Mouse (Mus musculus) lung, postnatal 14 days (tissue): Measurements from ENCODE around the gene Gm10775.

Source experiments
- DNase-seq: peaks from one replicate; pipeline ENCODE4 v3.0.0; 2021

The Gm10775 gene

DNA sequence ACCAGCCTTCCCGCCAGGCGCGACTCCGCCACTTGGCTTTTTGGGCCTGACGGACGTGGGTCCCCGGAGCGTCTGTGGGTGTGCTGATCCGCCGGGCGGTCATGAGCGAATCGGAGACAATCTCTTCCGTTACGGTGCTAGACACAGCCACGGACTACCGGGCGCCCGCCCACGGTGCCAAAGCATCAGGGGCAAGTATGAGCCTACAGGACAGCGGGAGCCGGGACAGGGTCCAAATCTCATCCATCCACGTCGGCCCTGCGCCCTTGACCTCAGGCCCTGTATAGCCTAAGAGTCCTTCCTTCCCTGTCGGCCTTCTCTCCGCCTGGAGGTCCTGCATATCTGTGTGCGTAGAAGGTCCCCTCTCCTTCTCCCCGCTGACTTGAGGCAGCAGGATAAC is at the start of gene Gm10775:
Gm10775 (plus strand) TSS at position 301 of the 400 bp plus-strand sequence.
- DNase-seq, result no peak

DNA sequence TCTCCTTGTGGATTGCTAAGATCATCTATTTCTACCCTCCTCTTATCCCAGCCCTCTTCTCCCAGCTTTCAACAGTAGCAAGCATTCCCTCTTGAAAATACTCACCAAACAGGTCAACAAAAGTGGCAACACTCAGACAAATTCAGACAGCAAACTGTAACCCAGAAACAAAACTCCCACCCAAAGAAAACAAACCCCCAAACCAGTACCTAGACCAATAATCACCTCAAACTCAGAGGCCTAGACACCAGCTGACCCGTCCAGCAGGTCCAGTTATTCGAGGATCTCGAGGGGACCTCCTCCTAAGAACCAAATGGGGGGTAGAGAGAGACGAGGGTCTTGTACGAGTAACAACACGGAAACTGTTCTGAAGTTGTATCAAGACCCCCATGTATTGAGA is 33.4 kb upstream of the Gm10775 start:
- no peak for DNase-seq

DNA sequence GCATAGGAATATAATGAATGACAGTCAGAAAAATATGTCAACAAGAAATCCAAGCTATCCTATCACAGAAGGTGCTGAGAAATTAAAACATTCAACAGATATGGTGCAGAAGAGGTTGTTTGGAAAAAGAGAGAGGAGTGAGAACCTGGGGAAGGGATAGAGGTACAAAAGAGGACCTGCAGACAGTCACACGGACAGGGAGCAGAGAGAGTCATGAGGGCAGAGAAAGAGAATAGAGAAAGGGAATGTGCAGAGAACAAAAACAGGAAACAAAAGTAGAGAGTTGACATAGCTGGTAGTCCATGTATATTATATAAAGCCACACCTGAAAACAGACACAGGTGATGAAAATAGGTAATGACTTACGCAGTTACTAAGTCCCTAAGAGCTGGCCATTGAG is 32.7 kb upstream of the Gm10775 start:
- DNase-seq, result no peak

DNA sequence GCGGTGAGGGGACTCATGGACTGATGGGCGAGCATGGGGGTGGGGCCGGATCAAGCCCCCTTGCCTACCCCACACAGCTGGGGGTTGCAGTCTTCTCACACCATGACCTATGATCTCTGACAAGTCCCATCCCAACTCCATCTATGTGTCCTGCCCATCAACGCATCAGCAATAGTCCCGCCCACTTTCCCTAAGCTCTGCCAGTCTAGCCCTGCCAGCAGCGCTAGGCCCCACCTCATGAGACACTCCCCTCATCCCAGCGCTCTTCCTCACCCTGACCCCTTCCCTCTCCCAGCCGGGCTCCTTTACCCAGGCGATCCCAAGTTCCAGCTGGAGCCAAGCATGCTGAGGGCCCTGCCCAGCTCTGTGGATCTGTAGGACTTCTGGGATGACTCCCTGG is 22.1 kb upstream of the Gm10775 start:
- no peak for DNase-seq

DNA sequence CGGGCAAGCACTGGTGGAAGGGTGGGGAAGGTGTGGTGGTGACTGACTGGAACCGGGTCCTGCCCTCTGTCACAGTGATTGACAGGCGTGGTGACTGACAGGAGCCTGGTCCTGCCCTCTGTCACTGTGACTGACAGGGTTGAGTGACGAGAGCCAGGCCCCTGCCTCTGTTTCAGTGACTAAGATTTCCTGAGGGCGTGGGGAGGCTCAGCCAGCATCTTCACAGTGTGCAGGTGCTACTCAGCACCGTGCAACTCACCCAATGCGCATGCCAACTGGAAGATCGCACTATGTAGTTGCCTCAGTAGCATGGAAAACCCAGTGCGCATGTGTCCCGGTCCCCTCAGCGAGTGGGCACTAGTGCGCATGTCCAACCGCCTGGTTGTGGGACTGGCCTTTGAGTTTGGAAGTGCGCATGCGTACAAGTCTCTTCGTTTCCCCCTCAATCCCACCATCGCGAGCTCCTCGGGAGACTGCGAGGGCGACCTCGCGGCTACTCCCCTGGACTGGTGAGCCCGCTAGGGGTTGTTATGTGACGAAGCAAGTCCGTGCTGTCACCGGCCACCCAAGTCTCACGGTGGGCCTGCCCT is 18.7 kb upstream of the Gm10775 start:
- DNase-seq, result peak; percentile 98

DNA sequence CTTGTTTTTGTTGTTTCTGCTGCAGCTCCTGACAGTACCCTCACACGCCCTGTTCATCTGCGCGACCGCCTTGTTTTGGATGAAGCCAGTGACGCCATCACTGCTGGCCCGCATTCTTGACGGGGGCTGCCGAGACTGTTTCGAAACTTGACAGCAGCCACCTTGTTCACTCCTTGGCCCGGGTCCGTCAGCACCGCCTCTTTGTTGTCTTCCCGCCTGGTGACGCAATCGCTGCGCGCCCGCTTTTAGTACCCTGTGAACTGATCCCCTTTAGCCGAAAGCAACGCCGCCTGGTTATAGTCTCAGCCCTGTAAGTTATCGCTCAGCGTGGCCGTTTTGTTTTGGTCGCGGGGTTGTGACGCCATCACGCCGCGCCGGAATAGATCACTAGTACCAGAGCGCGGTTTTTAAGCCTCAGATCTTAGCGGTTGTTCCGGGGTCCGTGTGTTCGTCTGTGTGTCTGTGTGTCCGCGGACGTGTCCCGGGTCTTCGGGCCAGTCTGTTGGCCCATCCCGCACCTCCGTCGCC is 18.2 kb upstream of the Gm10775 start:
- peak; percentile 97 for DNase-seq

DNA sequence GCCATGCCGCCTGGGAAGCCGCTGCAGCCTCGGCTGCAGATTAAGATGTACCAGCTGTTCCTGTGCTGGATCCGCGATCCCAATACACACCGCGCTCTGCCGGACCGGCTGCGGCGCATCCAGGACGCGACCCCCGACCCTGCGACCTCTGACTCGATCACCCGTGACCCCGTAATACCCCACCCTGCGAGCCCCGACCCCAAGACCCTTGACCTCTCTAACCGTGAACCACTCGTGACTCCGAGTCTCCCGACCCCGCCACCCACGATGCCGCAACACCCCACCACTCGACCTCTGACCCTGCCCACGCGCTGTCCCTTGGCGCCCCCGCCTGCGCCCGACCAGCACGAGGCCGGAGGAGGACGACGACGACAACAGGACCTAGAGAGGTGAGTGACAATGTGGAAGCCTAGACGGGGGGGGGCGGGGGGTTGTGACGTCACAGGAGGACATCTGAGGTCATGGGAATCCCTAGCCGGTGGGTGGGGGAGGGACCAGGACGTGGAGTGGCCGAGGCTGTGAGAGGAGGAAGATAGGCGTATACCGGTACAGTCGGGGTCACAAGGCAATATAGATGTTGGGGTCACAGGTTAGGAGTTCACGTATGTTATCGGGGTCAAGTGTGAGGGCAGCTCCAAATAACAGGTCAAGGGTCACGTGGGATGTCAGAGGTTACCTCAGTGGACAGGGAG is 17.6 kb upstream of the Gm10775 start:
- DNase-seq, result no peak

DNA sequence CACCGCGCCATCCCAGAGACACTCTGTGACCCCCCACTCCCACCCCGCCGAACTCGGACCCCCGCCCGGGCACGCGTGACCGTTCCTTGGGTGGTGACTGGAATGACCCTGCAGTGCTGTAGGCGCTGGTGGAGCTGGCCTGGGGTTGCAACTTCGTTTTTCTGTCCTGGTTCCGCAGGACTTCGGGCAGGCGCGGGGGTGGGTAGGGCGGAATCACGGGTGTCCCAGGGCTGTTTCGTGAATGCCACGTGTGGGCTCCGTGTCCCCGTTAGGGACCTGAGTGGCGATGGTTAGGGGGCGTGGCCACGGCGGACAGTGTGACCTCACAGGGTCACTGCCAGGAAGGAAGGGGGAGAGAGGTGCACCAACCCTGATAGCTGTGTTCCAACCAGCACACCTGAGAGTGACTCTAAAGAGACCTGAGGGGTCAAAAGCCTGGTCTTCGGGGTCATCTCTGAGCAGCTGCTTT is 17.0 kb upstream of the Gm10775 start:
- no peak for DNase-seq

DNA sequence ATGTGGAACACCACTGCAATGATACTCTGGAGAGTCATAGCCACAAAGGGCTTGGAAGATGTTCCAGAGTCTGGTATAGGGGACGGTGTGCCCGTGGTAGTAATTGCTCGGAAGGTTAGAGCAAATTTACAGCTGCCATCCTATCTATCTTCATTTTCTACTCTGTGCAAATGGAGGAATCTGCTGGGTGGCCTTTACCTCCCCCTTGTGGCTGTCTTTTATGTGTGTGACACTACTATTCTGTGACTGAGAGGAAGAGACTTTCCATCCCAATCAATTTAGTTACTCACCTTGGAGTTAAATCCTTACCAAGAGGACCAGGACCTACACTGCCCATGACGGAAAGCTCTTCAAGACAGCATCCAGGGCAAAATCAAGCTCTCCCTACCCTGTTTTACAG is 16.1 kb upstream of the Gm10775 start:
- DNase-seq, result peak; percentile 9

DNA sequence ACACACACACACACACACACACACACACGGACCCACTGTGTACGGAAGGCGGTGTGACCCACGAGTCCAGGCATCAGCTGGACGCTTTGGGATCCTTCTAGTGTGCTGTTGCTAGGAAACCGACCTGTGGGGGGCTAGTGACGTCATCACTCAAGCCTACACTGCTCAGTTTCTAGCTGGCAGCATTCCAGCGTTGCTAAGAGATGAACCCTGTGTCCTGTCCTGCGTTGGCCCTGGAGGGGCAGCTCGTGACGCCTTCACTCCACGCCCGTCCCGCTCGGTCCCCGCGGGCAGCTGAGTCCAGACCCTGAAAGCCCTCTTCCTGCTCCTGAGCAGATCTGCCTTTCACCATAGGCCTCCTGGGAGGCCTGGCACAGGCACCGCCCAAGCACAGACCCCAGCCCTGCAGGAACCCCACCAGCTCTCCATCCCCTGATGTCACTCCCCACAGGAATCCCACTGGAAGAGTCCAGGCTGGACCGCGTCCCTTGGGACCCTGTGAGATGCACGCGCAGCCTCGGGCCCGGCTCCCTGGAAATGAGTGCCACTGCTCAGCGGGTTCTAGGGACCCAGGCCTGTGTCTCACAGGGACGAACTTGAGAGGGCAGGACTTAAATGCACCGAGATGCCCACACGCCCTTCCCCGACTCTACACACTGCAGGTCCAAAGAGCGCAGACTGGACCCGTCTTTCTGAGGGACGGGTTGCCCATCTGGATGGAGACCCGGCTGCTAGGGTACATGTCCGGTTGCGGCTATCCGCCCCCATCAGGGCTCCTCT is 974 bp upstream of the Gm10775 start:
- DNase-seq, result no peak

DNA sequence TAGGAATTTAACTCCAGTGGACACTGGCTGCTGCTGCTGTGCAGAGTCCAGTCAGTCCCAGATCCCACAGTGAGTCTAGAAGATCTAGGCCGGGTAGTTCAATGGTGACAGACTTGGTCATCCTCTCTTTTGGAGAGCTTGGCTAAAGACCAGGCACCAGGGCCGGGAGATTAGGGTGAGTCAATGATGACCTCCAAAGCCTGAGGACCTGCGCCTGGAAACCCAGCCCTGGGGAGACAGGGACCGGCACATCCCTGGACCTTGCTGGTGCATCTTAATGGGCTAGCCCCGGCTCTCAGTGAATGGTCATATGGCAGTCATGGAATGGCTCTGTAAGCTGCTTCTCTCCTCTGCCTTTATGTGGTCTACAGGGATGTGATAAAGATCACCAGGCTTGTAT is 2.7 kb downstream of the Gm10775 start:
- DNase-seq, result no peak

DNA sequence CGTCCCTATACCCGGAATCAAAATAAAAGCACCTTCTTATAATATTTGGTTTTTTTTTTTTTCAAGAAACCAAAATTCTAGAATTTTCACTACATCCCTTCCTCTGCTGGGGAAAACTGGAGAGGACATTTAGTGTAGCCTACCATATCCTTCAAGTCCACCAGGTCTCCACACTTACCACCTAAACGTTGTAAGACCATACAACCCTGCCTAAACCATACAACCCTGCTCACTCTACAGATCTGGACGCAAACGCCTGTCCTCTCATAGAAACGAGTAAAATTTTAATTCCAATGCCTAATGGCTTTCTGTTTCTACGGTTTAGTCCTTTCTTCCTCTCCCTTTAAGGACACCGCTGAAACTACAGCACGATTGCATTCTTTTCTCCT is 18.6 kb downstream of the Gm10775 start:
- no peak for DNase-seq

DNA sequence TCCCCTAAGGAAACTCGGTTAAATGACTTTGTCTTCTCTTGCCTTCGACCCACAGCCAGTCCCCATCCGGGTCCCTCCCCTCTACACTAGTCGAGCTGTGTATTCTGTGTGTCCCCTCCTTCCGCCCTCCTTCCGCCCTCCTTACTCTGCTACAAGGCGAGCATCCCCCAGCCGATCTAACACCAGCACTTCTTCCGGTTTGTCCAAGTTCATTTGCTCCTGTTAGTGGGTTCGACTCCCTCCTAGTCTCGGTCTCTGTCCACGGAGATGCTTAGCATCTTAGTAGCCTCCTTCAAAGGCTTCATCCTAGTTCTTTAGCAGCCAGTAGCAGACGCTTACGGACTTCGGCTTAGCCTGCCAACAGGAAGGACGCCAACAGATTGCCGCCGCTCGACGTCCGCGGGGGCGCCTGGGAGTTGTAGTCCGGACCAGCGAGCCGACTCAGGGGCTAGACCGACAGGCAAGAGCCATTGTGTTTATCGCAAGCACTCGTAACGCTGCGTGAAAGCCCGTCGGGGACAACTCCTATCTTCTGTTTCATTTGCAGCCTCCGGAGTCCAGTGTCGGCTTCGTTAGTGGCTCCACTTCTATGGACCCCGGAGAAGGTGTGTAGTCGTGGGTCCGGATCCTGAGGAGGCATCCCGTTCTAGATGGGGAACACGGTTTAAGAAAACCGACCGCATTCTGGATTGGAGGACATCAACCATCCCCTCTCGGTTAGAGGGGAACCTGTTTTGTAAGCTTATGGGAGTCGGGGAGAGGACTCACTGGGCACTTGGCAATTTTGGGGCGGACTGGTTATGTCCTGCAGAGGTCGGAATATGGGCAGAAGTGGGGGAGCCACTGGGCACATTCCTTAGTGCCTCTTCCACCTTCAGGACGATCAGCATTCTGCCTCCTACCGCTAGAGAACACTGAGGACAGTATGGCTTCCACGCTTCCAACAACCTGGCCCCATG is 19.3 kb downstream of the Gm10775 start, which contains the start of gene Zfp369:
Zfp369 (plus strand) TSS at position 432 of the 959 bp plus-strand sequence.
- peak; percentile 94 for DNase-seq

DNA sequence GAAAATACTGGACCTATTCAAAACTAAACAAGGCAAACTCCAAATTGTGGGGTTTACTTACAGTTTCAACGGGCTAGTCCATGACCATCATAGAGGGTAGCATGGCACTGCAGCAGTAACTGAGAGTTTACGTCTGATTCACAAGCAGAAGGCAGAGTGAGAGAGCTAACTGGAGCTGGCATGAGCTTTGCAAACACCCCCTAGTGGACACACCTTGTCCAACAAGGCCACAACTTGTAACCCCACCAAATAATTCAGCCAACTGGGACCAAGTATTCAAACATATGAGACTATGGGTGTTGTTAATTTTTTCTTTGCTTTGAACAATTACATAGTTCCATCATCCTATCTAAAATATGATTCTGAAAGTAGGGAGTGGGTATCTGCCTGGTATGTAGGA is 27.4 kb downstream of the Gm10775 start:
- DNase-seq, result no peak

DNA sequence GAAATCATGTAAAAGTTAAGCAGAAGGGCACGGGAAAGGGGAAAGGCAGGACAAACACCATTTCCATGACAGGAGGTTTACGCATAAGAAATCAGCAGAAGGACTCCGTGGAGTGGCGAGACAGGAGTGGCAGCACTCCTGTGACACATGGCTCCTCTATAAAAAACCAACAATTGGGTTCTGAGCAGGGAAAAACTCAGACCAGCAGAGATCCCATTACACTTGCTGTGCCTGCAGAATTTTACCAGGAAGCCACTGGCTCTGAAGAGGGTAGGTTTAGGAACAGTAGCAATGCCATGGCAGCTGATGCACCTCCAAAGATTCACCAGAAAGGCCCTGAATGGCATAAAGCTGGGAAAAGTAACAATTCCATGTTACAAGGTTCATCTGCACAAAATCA is 37.0 kb downstream of the Gm10775 start:
- DNase-seq, result no peak
